Mouse (Mus musculus): Measurements from ENCODE around the gene Fsd2. TPM values are rescaled to one million over a fixed set of nuclear protein-coding genes. Genes with fewer than 3 reads are reported as not detected.

Gene Fsd2
- total RNA-seq, 2 experiments from 2014 or later, result 0.34 TPM; not detected in 1

GRCm38 (mm10) chr7:81492628-81493027, 74.1 kb downstream of the Fsd2 start:
- ATAC-seq (replicated peaks; ENCODE audit: low FRiP score, poor library complexity, severe bottlenecking), result no peak

- ATAC-seq (replicated peaks; ENCODE audit: low FRiP score, poor library complexity, severe bottlenecking), result no peak
These were observed 77.1 kb downstream of the Fsd2 start for GRCm38 (mm10) chr7:81489649-81490048.

Other genes with a start within 250 kb of the Fsd2 start
- 779 and 843 TPM in 2 replicates for gene Rps17, start 221.7 kb downstream of the Fsd2 start, total RNA-seq (2015; ENCODE audit: low replicate concordance)
- 542 and 565 TPM in 2 replicates for gene Rps17, start 221.7 kb downstream of the Fsd2 start, total RNA-seq (2017; ENCODE audit: low replicate concordance)
- not detected in 2 replicates for gene Cpeb1, start 111.5 kb downstream of the Fsd2 start, total RNA-seq (2015; ENCODE audit: low replicate concordance)
- not detected in 2 replicates for gene Cpeb1, start 111.5 kb downstream of the Fsd2 start, total RNA-seq (2017; ENCODE audit: low replicate concordance)
- not detected in 2 replicates for gene Ap3b2, start 73.0 kb downstream of the Fsd2 start, total RNA-seq (2015; ENCODE audit: low replicate concordance)
- gene Ap3b2, start 73.0 kb downstream of the Fsd2 start, total RNA-seq (2017; ENCODE audit: low replicate concordance), result not detected in 2 replicates
- not detected in 2 replicates for gene BC048679, start 68.7 kb downstream of the Fsd2 start, total RNA-seq (2015; ENCODE audit: low replicate concordance)
- gene BC048679, start 68.7 kb downstream of the Fsd2 start, total RNA-seq (2017; ENCODE audit: low replicate concordance), result not detected in 2 replicates
- gene Whamm, start 4.3 kb upstream of the Fsd2 start, total RNA-seq (2015; ENCODE audit: low replicate concordance), result 19.4 and 22.3 TPM in 2 replicates
- 40.6 and 47.5 TPM in 2 replicates for gene Whamm, start 4.3 kb upstream of the Fsd2 start, total RNA-seq (2017; ENCODE audit: low replicate concordance)
- gene Homer2, start 140.6 kb upstream of the Fsd2 start, total RNA-seq (2015; ENCODE audit: low replicate concordance), result not detected in 2 replicates
- 0.56 TPM in 1 of 2 replicates, not detected in the other for gene Homer2, start 140.6 kb upstream of the Fsd2 start, total RNA-seq (2017; ENCODE audit: low replicate concordance)
- gene Ramac, start 196.0 kb upstream of the Fsd2 start, total RNA-seq (2015; ENCODE audit: low replicate concordance), result 66.9 and 73.1 TPM in 2 replicates
- gene Ramac, start 196.0 kb upstream of the Fsd2 start, total RNA-seq (2017; ENCODE audit: low replicate concordance), result 76.3 and 79.9 TPM in 2 replicates
- gene 3110040N11Rik, start 222.5 kb upstream of the Fsd2 start, total RNA-seq (2015; ENCODE audit: low replicate concordance), result 29.3 TPM in 1 of 2 replicates, not detected in the other
- 0.51 and 28.7 TPM in 2 replicates for gene 3110040N11Rik, start 222.5 kb upstream of the Fsd2 start, total RNA-seq (2017; ENCODE audit: low replicate concordance)